Mouse (Mus musculus): Measurements from ENCODE around the gene Mycs. TPM values are rescaled to one million over a fixed set of nuclear protein-coding genes. Genes with fewer than 3 reads are reported as not detected.
A peak's percentile ranks its signal among the peaks of the same experiment; 100 is the strongest.

Gene Mycs
- not detected for total RNA-seq (2021)
- long read RNA-seq, result 0 reads

DNA sequence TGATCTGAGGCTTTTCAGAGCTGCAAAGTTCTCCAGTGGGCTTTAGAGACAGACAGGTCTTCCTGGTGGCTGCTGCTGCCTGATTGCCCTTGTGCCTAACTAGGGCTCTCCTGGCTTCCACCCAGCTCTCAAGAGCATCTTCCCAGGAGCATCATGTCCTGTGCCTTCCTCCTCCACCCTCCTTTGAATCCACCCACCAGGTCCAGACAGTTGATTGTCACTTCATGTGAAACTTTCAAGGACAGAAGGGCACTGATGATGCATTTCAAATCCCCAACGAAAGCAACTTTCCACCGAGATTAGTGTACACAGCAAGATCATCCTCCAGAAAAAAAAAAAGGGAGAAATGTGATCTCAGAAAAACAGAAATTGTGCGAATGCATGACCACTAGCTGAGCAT, at the start of gene Mycs:
Mycs (minus strand) TSS at position 101 of the 400 bp plus-strand sequence.
- no peak for DNase-seq (ENCODE audit: low spot score in 2 of 2)

DNA sequence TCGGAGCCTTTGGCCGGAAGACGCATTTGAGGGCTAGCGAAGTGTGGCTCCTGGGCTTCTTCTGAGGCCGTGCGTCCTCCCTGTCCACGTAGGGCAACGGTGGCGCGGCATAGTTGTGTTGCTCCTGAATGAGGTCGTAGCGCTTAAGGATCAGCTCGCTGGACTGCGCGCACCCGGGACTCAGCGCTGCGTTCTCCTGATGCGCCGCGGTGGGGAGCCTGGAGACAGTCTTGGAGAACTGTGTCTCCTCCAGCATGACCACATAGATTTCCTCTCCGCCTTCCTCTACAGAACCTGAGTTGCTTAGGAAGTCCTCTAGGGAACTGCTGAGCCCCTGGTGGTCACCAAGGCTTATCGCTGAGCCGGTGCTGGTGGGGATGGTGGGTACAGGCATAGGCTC, 1.0 kb downstream of the Mycs start:
- DNase-seq (ENCODE audit: low spot score in 2 of 2), result peak in 1 of 2 experiments; percentile 1

Other genes starting within 250 kb of the Mycs start
- gene Btbd35f7, start 199.8 kb upstream of the Mycs start, total RNA-seq (2021), result not detected

Measured in layer of hippocampus, adult 18-20 months (tissue).